Mouse (Mus musculus) ES-E14 (cell line): ENCODE data around the gene Dclk2. TPM values are rescaled to one million over a fixed set of nuclear protein-coding genes. Genes with fewer than 3 reads are reported as not detected.

Experiments used
- DNase-seq: peaks from one replicate; pipeline ENCODE4 v3.0.0-alpha.2; 2013; ENCODE audit warnings: low read depth, low spot score
- H3K27ac ChIP-seq: 2 replicates; pipeline ENCODE4 v1.5.1; 2012; ENCODE audit warnings: low read depth, mild to moderate bottlenecking, low read length, moderate library complexity, mixed read lengths; ENCODE audit not compliant: poor library complexity, insufficient read depth, severe bottlenecking
- H3K36me3 ChIP-seq: 2 replicates; pipeline ENCODE4 v1.6.1; 2012; ENCODE audit warnings: mild to moderate bottlenecking, low read length, moderate library complexity, mixed read lengths; ENCODE audit not compliant: control insufficient read depth, poor library complexity, insufficient read depth, severe bottlenecking
- H3K4me1 ChIP-seq, 2 experiments: fragments of 150-350 bp in 1 of 2; sonication (generic) in 1 of 2; 2 replicates each; pipeline ENCODE4 v1.6.1; 2012; ENCODE audit warnings: low read length in 2 of 2, mild to moderate bottlenecking in 1 of 2, mixed read lengths in 1 of 2; ENCODE audit not compliant: control insufficient read depth in 2 of 2, insufficient read depth in 2 of 2, poor library complexity in 1 of 2
- H3K4me3 ChIP-seq, 2 experiments: fragments of 150-350 bp in 1 of 2; sonication (generic) in 1 of 2; 2 replicates each; pipeline ENCODE4 v1.5.1; 2012; ENCODE audit warnings: low read length in 2 of 2, low read depth in 1 of 2, mild to moderate bottlenecking in 1 of 2, mixed read lengths in 1 of 2; ENCODE audit not compliant: insufficient read depth in 1 of 2, poor library complexity in 1 of 2, severe bottlenecking in 1 of 2
- H3K9ac ChIP-seq: 2 replicates; pipeline ENCODE4 v1.6.1; 2012; ENCODE audit warnings: low read depth, mild to moderate bottlenecking, low read length, mixed read lengths; ENCODE audit not compliant: poor library complexity, insufficient read depth, severe bottlenecking
- H3K9me3 ChIP-seq: fragments of 150-350 bp; sonication (generic); 2 replicates; pipeline ENCODE4 v1.6.1; 2012; ENCODE audit warnings: low read depth, mild to moderate bottlenecking, low read length; ENCODE audit not compliant: control insufficient read depth, insufficient read depth
- CHD2 ChIP-seq: IDR thresholded peaks from 2 replicates; pipeline ENCODE4 v1.6.1; 2014; ENCODE audit warnings: mild to moderate bottlenecking, low read depth, low read length, inconsistent platforms
- HCFC1 ChIP-seq: IDR thresholded peaks from 2 replicates; pipeline ENCODE4 v1.6.1; 2012; ENCODE audit warnings: low read length, inconsistent platforms, borderline replicate concordance; ENCODE audit not compliant: insufficient read depth
- MAFK ChIP-seq: IDR thresholded peaks from 2 replicates; pipeline ENCODE4 v1.6.1; 2014; ENCODE audit warnings: mild to moderate bottlenecking, low read depth, low read length, inconsistent platforms; ENCODE audit not compliant: insufficient read depth
- ZC3H11A ChIP-seq: IDR thresholded peaks from 2 replicates; pipeline ENCODE4 v1.6.1; 2012; ENCODE audit warnings: low read depth, mild to moderate bottlenecking, inconsistent platforms, low read length, borderline replicate concordance
- ZNF384 ChIP-seq: IDR thresholded peaks from 2 replicates; pipeline ENCODE4 v1.6.1; 2012; ENCODE audit warnings: low read depth, low read length, inconsistent platforms
- in situ Hi-C, 2 experiments: fragments of 600-800 bp; cut with MboI; formaldehyde crosslinking; loops; one replicate each; pipeline ENCODE4 v1.15.1; 2025; ENCODE audit warnings: low sequenced_read_pairs in 2 of 2, inconsistent platforms in 1 of 2; ENCODE audit not compliant: unreplicated experiment in 2 of 2
- total RNA-seq: library from RNA; depleted of rRNA; stranded (reverse); fragments of 300-350 nt; gene quantifications from 2 replicates; pipeline ENCODE4 v1.2.3, GENCODE M21; 2012

Dclk2 gene
- total RNA-seq, 1 experiment = 13.6 TPM

DNA sequence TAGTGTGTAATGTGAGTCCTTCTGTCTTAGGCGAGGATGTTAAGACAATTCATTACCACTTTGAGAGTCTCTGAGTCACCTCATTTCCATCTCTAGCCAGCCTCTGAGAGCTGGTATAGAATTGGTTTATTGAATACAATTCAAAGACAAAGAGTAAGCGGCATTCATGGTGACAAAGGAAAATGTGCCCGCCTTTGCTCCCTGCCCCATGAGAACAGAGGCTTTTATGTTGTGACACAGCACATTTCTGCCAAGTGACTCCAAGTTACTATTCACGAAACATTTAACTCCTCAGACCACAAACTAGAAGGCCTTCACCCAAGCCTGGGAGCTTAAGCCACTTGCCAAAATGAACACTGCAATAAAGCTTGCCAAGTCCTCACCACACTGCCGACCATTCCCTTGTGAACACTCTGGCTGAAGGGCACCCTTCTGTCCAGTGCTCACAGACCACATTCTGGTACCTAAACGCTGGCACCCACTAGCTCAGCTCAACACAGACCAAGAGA, 47.5 kb downstream of the Dclk2 start:
- H3K27ac ChIP-seq = no peak overlapping the region
- DNase-seq = no peak
- in situ Hi-C loops = no loop called here
- no peak for TF ChIP-seq MAFK
- TF ChIP-seq CHD2 = no peak
- TF ChIP-seq HCFC1 = no peak
- TF ChIP-seq ZC3H11A = no peak
- no peak for TF ChIP-seq ZNF384
- H3K9ac ChIP-seq = no peak overlapping the region
- no peaks in the 10 kb centered on the region for H3K36me3 ChIP-seq
- no peaks in the 10 kb centered on the region for H3K4me1 ChIP-seq
- no peaks in the 10 kb centered on the region for H3K9me3 ChIP-seq
- H3K4me3 ChIP-seq = no peak overlapping the region

DNA sequence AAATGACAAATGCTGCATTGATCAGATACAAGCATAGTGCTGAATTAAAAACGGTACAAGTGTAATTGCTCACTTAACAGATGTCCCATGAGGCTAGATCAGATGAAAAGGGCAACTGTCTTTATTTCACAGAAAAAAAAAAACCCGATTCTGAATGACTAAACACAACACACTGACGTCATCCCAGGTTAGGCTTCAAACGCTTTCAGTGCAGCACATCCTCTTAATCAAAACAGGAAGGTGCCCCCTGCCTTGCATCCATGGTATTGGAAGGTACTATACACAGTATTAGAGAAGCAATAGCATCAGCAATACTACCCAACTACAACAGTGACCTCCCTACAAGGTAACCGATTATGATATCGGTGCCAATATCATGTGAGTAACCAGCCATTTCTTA, 49.7 kb downstream of the Dclk2 start:
- in situ Hi-C loops = no loop called here
- H3K4me3 ChIP-seq = no peak overlapping the region
- TF ChIP-seq ZNF384 (no peak), HCFC1 (no peak), ZC3H11A (no peak), CHD2 (no peak), MAFK (no peak)
- H3K4me1 ChIP-seq = peaks cover 0 to 1% of the 10 kb centered on the region in 2 experiments; a peak in 1 of 4 replicates
- H3K27ac ChIP-seq = no peak overlapping the region
- H3K9ac ChIP-seq = no peak overlapping the region
- H3K9me3 ChIP-seq = no peaks in the 10 kb centered on the region
- DNase-seq = no peak
- H3K36me3 ChIP-seq = no peaks in the 10 kb centered on the region

DNA sequence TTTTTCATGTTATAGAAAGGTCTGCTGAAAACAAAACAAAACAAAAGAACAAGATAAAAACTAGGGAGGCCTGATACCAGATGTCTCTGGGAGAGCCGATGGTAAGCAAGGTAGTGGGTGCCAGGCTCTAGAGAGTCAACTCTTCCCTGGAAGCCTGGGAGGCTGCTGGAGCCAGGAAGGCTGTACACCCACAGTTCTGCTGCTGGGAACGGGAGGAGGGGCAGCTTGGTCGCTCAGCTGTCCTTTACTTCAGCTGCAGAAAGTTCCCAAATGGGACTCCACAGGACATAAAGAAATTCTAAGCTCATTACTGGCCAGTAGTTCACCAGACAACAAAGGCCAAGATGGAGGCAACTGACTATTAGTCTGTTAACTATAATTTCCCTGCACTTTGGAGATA, 50.2 kb downstream of the Dclk2 start:
- no peak overlapping the region for H3K4me3 ChIP-seq
- no peak overlapping the region for H3K9ac ChIP-seq
- in situ Hi-C loops = no loop called here
- TF ChIP-seq ZNF384 = no peak
- no peak for TF ChIP-seq ZC3H11A
- no peak for TF ChIP-seq MAFK
- TF ChIP-seq CHD2 = no peak
- TF ChIP-seq HCFC1 = no peak
- H3K9me3 ChIP-seq = no peaks in the 10 kb centered on the region
- peaks cover 0 to 1% of the 10 kb centered on the region in 2 experiments; a peak in 1 of 4 replicates for H3K4me1 ChIP-seq
- H3K27ac ChIP-seq = no peak overlapping the region
- no peaks in the 10 kb centered on the region for H3K36me3 ChIP-seq
- no peak for DNase-seq

DNA sequence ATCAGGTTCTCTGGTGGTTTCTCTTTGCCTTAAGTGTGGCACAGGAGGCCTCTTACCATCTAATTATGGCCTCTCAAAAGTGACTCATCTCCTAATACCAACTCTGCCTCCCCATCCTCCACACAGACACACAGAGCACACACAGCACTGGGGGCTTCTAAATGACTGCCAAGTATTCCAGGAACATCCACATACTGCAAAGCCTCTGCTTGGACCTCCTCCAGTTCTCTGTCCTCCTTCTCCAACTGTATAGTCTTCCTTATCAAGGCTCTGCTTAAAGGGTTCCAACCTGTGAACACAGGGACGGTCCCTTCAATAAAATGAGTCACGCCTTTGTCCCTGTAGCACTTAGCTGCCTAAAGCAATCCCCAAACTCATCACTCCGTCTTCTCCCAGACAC, 51.9 kb downstream of the Dclk2 start:
- no peak overlapping the region for H3K4me3 ChIP-seq
- no peak overlapping the region for H3K9ac ChIP-seq
- DNase-seq = no peak
- H3K27ac ChIP-seq = no peak overlapping the region
- H3K36me3 ChIP-seq = no peaks in the 10 kb centered on the region
- TF ChIP-seq ZNF384 = no peak
- TF ChIP-seq ZC3H11A = no peak
- no peak for TF ChIP-seq MAFK
- no peak for TF ChIP-seq HCFC1
- no peak for TF ChIP-seq CHD2
- in situ Hi-C loops = no loop called here
- H3K4me1 ChIP-seq = peaks cover 0 to 1% of the 10 kb centered on the region in 2 experiments; a peak in 1 of 4 replicates
- H3K9me3 ChIP-seq = no peaks in the 10 kb centered on the region
